Mouse (Mus musculus) forebrain, embryonic 14.5 days (tissue): ENCODE measurements around the gene Snrpd2. TPM values are rescaled to one million over a fixed set of nuclear protein-coding genes. Genes with fewer than 3 reads are reported as not detected.
"Not testable (repeated sequence)": the region's sequence is repeated elsewhere in the genome, so short reads cannot be mapped to it uniquely, and the experiment has no call there.

Experiments
- ATAC-seq: fragments of 200-750 bp; cut with Nextera tagmentation; 2 replicates; pipeline ENCODE4 v1.8.0; 2017; ENCODE audit warnings: mild to moderate bottlenecking, moderate library complexity
- DNase-seq: peaks from one replicate; pipeline ENCODE4 v3.0.0-alpha.2; 2015; ENCODE audit warnings: low spot score
- H3K27ac ChIP-seq: fragments of 300-500 bp; sonication (generic); 2 replicates; pipeline ENCODE4 v1.5.1; 2014; ENCODE audit warnings: low read depth, mild to moderate bottlenecking, control low read depth, low read length, moderate library complexity
- H3K27me3 ChIP-seq: fragments of 300-500 bp; sonication (generic); replicated peaks from 2 replicates; pipeline ENCODE4 v1.6.1; 2014; ENCODE audit warnings: low read length, control low read depth, mixed read lengths; ENCODE audit not compliant: control insufficient read depth, insufficient read depth
- H3K36me3 ChIP-seq: fragments of 300-500 bp; sonication (generic); 2 replicates; pipeline ENCODE4 v1.6.1; 2014; ENCODE audit warnings: low read length, control low read depth; ENCODE audit not compliant: control insufficient read depth, insufficient read depth
- H3K4me1 ChIP-seq: fragments of 300-500 bp; sonication (generic); 2 replicates; pipeline ENCODE4 v1.6.1; 2014; ENCODE audit warnings: antibody characterized with exemption, low read length, control low read depth; ENCODE audit not compliant: control insufficient read depth, insufficient read depth
- H3K4me2 ChIP-seq: fragments of 300-500 bp; sonication (generic); 2 replicates; pipeline ENCODE4 v1.6.1; 2014; ENCODE audit warnings: mild to moderate bottlenecking, control low read depth, low read length
- H3K4me3 ChIP-seq: fragments of 300-500 bp; sonication (generic); 2 replicates; pipeline ENCODE4 v1.5.1; 2014; ENCODE audit warnings: low read depth, low read length, control low read depth
- H3K9ac ChIP-seq: fragments of 300-500 bp; sonication (generic); 2 replicates; pipeline ENCODE4 v1.6.1; 2014; ENCODE audit warnings: mild to moderate bottlenecking, low read length, control low read depth, moderate library complexity
- H3K9me3 ChIP-seq: fragments of 300-500 bp; sonication (generic); replicated peaks from 2 replicates; pipeline ENCODE4 v1.6.1; 2016; ENCODE audit warnings: low read length, control low read depth, mixed read lengths; ENCODE audit not compliant: control insufficient read depth
- WGBS: fragments of 180-500 bp; shearing (Covaris S2); extraction: QIAGEN DNeasy Blood & Tissue Kit; methylation state at CpG from one replicate; pipeline ENCODE4 v1.1.7; 2014; 5-methylcytosine and 5-hydroxymethylcytosine counted together
- polyA plus RNA-seq: library from polyadenylated mRNA; unstranded; fragments of >200 nt; fragmentation: Nextera tagmentation; extraction: Ambion mirVana; gene quantifications from 2 replicates; pipeline ENCODE4 v1.2.1, GENCODE M21; 2014

Gene Snrpd2
- polyA plus RNA-seq, 1 experiment from 2014 or later: 155 TPM

- H3K27me3 ChIP-seq: no peaks in the 10 kb centered on the region
- 91% methylated on average over 38 of the region's 38 CpGs for WGBS
- peaks cover 68% of the 10 kb centered on the region for H3K36me3 ChIP-seq
- ATAC-seq (no peak), DNase-seq (no peak)
- no peak overlapping the region for H3K4me2 ChIP-seq
- H3K4me3 ChIP-seq: no peak overlapping the region
- no peak overlapping the region for H3K9ac ChIP-seq
- H3K4me1 ChIP-seq: peaks cover 4% of the 10 kb centered on the region
- no peaks in the 10 kb centered on the region for H3K9me3 ChIP-seq
- H3K27ac ChIP-seq: no peak overlapping the region
Measured at GRCm38 (mm10) chr7:19136673-19137334, 12.7 kb upstream of the Snrpd2 start.

DNA sequence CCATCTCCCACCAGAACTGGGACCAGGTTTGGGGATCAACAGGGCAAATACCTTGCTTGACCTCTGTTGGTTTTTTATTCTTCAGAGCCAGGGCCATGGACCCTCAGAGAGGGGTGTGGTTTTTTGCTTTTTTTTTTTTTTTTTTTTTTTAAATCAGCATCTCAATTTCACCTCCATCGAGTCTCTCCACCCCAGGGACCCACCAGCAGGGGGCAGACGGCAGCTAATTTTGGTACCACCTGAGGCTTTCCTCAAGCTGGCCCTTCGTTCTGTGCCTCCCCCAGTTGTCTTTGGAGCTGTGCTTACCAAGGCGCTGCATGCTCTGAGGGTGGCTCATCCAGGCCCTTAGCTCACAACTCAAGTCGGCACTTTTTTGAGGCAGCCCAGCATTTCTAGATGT, 12.1 kb upstream of the Snrpd2 start:
- Histone ChIP-seq H3K4me1 (no peaks in the 10 kb centered on the region), H3K27ac (no peak overlapping the region), H3K9me3 (no peaks in the 10 kb centered on the region), H3K9ac (no peak overlapping the region), H3K27me3 (no peaks in the 10 kb centered on the region), H3K4me3 (no peak overlapping the region), H3K36me3 (peaks cover 72% of the 10 kb centered on the region), H3K4me2 (no peak overlapping the region)
- no peak for ATAC-seq
- WGBS: 45% methylated on average over 5 of the region's 5 CpGs
- DNase-seq: peak; percentile 62

DNA sequence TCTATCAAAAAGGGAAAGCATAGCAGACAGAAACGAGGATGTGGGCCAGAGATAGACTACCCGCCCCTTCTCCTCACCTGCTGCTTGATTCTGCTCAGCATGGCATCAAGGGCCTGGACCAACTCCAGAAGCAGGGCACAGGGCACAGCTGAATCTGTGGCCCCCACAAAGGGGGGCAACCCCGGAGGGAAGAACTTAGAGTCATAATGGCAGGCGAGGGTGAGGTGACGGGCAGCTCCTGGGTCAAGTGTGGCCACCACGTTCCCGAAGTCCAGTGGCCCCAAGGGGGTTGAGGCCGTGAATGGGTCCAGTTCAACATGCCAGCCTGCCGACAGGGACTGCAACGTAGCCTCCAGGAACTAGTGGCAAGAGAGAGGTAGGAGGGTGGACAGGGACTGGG, 2.7 kb upstream of the Snrpd2 start:
- peaks cover 17% of the 10 kb centered on the region for H3K36me3 ChIP-seq
- H3K27me3 ChIP-seq: no peaks in the 10 kb centered on the region
- H3K4me2 ChIP-seq: no peak overlapping the region
- H3K4me3 ChIP-seq: no peak overlapping the region
- peaks cover 15% of the 10 kb centered on the region for H3K4me1 ChIP-seq
- DNase-seq (no peak), ATAC-seq (no peak)
- H3K9ac ChIP-seq: no peak overlapping the region
- no peaks in the 10 kb centered on the region for H3K9me3 ChIP-seq
- no peak overlapping the region for H3K27ac ChIP-seq
- WGBS: 92% methylated on average over 10 of the region's 10 CpGs

- ATAC-seq (no peak), DNase-seq (no peak)
- WGBS: 58% methylated on average over 6 of the region's 6 CpGs
- no peak overlapping the region for H3K4me3 ChIP-seq
- H3K9ac ChIP-seq: no peak overlapping the region
- peaks cover 17% of the 10 kb centered on the region for H3K36me3 ChIP-seq
- H3K9me3 ChIP-seq: no peaks in the 10 kb centered on the region
- peak overlapping the region; percentile 95 for H3K4me2 ChIP-seq
- peaks cover 15% of the 10 kb centered on the region for H3K4me1 ChIP-seq
- no peak overlapping the region for H3K27ac ChIP-seq
- no peaks in the 10 kb centered on the region for H3K27me3 ChIP-seq
Measured at GRCm38 (mm10) chr7:19147497-19148045, 2.0 kb upstream of the Snrpd2 start.

- Histone ChIP-seq H3K9ac (peak overlapping the region; percentile 67), H3K36me3 (peaks cover 19% of the 10 kb centered on the region), H3K4me2 (peak overlapping the region; percentile 95), H3K4me3 (peak overlapping the region; percentile 61), H3K9me3 (no peaks in the 10 kb centered on the region), H3K27ac (peak overlapping the region; percentile 49; the same call in 1 of the 2 replicates), H3K4me1 (peaks cover 15% of the 10 kb centered on the region), H3K27me3 (no peaks in the 10 kb centered on the region)
- DNase-seq (no peak), ATAC-seq (no peak)
- 15% methylated on average over 20 of the region's 20 CpGs for WGBS
Measured at GRCm38 (mm10) chr7:19148180-19148874, 1.2 kb upstream of the Snrpd2 start.

- Histone ChIP-seq H3K4me1 (peaks cover 15% of the 10 kb centered on the region), H3K4me3 (peak within 1 kb of the TSS; percentile 61), H3K4me2 (peak within 1 kb of the TSS; percentile 95), H3K9me3 (no peaks in the 10 kb centered on the region), H3K36me3 (peaks cover 26% of the 10 kb centered on the region), H3K9ac (peak within 1 kb of the TSS; percentile 76), H3K27ac (peak within 1 kb of the TSS; percentile 65), H3K27me3 (no peaks in the 10 kb centered on the region)
- DNase-seq (peak; percentile 99), ATAC-seq (peak; percentile 98)
- WGBS: under 1% methylated on average over 43 of the region's 43 CpGs
Measured at GRCm38 (mm10) chr7:19148875-19149541, 514 bp upstream of the Snrpd2 start, which contains the start of gene Qpctl. Gene Qpctl (minus strand): TSS chr7:19149291.

DNA sequence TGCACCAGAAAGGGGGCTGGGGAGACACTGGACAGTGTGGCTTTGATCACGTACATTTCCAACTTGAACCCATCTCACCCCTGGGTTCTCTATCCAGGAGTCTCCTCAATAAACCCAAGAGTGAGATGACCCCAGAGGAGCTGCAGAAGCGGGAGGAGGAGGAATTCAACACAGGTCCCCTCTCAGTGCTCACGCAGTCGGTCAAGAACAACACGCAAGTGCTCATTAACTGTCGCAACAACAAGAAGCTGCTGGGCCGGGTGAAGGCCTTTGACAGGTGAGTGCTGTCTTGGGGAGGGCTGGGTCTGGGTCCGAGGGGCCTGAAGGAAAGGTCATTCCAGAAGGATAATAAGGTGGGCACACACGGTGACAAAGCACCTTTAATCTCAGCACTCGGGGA, 1.6 kb downstream of the Snrpd2 start:
- H3K4me2 ChIP-seq, H3K9me3 ChIP-seq, H3K9ac ChIP-seq, H3K27ac ChIP-seq, H3K27me3 ChIP-seq, DNase-seq, H3K4me3 ChIP-seq, ATAC-seq: not testable (repeated sequence)
- peaks cover 15% of the 10 kb centered on the region for H3K4me1 ChIP-seq
- peaks cover 37% of the 10 kb centered on the region for H3K36me3 ChIP-seq
- 89% methylated on average over 10 of the region's 10 CpGs for WGBS

- no peak overlapping the region for H3K4me2 ChIP-seq
- WGBS: 69% methylated on average over 8 of the region's 8 CpGs
- no peak overlapping the region for H3K4me3 ChIP-seq
- no peak overlapping the region for H3K27ac ChIP-seq
- no peaks in the 10 kb centered on the region for H3K9me3 ChIP-seq
- peaks cover 13% of the 10 kb centered on the region for H3K4me1 ChIP-seq
- peaks cover 37% of the 10 kb centered on the region for H3K36me3 ChIP-seq
- no peak for DNase-seq
- peaks cover 7% of the 10 kb centered on the region; the same call in 1 of the 2 replicates for H3K27me3 ChIP-seq
- H3K9ac ChIP-seq: no peak overlapping the region
- ATAC-seq: no peak
Measured at GRCm38 (mm10) chr7:19154796-19155195, 5.3 kb downstream of the Snrpd2 start.
